Mouse (Mus musculus) intestine, embryonic 14.5 days (tissue): ENCODE results near the gene Cdca7l. TPM values are rescaled to one million over a fixed set of nuclear protein-coding genes. Genes with fewer than 3 reads are reported as not detected.
"Not testable (repeated sequence)": the region's sequence is repeated elsewhere in the genome, so short reads cannot be mapped to it uniquely, and the experiment has no call there.

ENCODE experiments used
- ATAC-seq: fragments of 200-750 bp; cut with Nextera tagmentation; replicated peaks from 2 replicates; pipeline ENCODE4 v1.8.0; 2017; ENCODE audit warnings: low read depth, moderate number of reproducible peaks, moderate TSS enrichment, moderate library complexity; ENCODE audit not compliant: low FRiP score, low TSS enrichment
- DNase-seq: peaks from one replicate; pipeline ENCODE4 v3.0.0-alpha.2; 2018; ENCODE audit warnings: low spot score
- H3K27ac ChIP-seq: fragments of 300-500 bp; sonication (generic); 2 replicates; pipeline ENCODE4 v1.5.1; 2014; ENCODE audit warnings: low read depth, mild to moderate bottlenecking, control low read depth
- H3K27me3 ChIP-seq: fragments of 300-500 bp; sonication (generic); replicated peaks from 2 replicates; pipeline ENCODE4 v1.6.1; 2014; ENCODE audit warnings: low read length, control low read depth; ENCODE audit not compliant: control insufficient read depth, insufficient read depth
- H3K36me3 ChIP-seq: fragments of 300-500 bp; sonication (generic); 2 replicates; pipeline ENCODE4 v1.6.1; 2014; ENCODE audit warnings: low read length, control low read depth; ENCODE audit not compliant: control insufficient read depth, insufficient read depth
- H3K4me1 ChIP-seq: fragments of 300-500 bp; sonication (generic); replicated peaks from 2 replicates; pipeline ENCODE4 v1.6.1; 2014; ENCODE audit warnings: low read length, control low read depth, mixed read lengths; ENCODE audit not compliant: control insufficient read depth, insufficient read depth
- H3K4me2 ChIP-seq: fragments of 300-500 bp; sonication (generic); 2 replicates; pipeline ENCODE4 v1.6.1; 2014; ENCODE audit warnings: low read length
- H3K4me3 ChIP-seq: fragments of 300-500 bp; sonication (generic); 2 replicates; pipeline ENCODE4 v1.5.1; 2014; ENCODE audit warnings: low read depth, low read length, control low read depth, mixed read lengths
- H3K9ac ChIP-seq: fragments of 300-500 bp; sonication (generic); 2 replicates; pipeline ENCODE4 v1.6.1; 2014; ENCODE audit warnings: mild to moderate bottlenecking, low read length
- H3K9me3 ChIP-seq: fragments of 300-500 bp; sonication (generic); 2 replicates; pipeline ENCODE4 v1.6.1; 2016; ENCODE audit warnings: low read length, control low read depth; ENCODE audit not compliant: control insufficient read depth
- WGBS: fragments of 180-500 bp; shearing (Covaris S2); extraction: QIAGEN DNeasy Blood & Tissue Kit; methylation state at CpG from one replicate; pipeline ENCODE4 v1.1.7; 2014; 5-methylcytosine and 5-hydroxymethylcytosine counted together
- polyA plus RNA-seq: library from polyadenylated mRNA; unstranded; fragments of >200 nt; fragmentation: Nextera tagmentation; extraction: Ambion mirVana; gene quantifications from 2 replicates; pipeline ENCODE4 v1.2.1, GENCODE M21; 2014

Gene Cdca7l
- 55.7 and 59.0 TPM in 2 replicates for polyA plus RNA-seq

GRCm38 (mm10) chr12:117803989-117804388, at the start of gene Cdca7l:
Cdca7l (plus strand) TSS chr12:117804289.
- not testable (repeated sequence) for H3K9ac ChIP-seq
- WGBS: no CpG with 5 or more reads among the region's 6 CpGs

DNA sequence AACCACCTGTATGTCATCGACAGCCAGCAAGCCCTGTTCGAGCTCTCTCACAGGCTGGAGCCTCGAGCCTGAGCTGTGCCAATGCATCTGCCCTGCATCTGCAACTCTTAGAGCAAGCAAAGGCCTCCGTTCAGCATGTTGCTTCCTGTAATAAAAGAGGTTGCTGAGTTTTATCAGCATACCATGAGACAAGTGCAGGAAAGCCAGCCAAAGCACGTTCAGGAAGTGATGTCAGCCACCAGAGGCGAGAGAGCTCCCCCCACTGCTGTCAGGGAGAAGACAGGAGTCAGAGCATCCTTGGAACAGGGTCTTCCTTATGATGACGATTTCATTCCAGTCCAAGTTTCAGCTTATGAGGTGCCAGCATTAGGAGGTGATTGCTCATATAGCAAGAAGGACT, 48.1 kb upstream of the Cdca7l start:
- Histone ChIP-seq H3K4me1 (peaks cover 9% of the 10 kb centered on the region; the same call in 1 of the 2 replicates), H3K4me2 (no peak overlapping the region), H3K27me3 (no peaks in the 10 kb centered on the region), H3K27ac (no peak overlapping the region), H3K9ac (no peak overlapping the region), H3K9me3 (no peaks in the 10 kb centered on the region), H3K36me3 (no peaks in the 10 kb centered on the region), H3K4me3 (no peak overlapping the region)
- 48% methylated on average over 7 of the region's 7 CpGs for WGBS
- ATAC-seq: no peak
- no peak for DNase-seq

More at GRCm38 (mm10) chr12:117803989-117804388, at the start of gene Cdca7l:
- not testable (repeated sequence) for ATAC-seq, H3K4me2 ChIP-seq, H3K27me3 ChIP-seq, H3K9me3 ChIP-seq, H3K36me3 ChIP-seq, DNase-seq, H3K4me1 ChIP-seq, H3K4me3 ChIP-seq, H3K27ac ChIP-seq

- Histone ChIP-seq H3K27me3 (no peaks in the 10 kb centered on the region), H3K9ac (no peak overlapping the region), H3K4me2 (no peak overlapping the region), H3K27ac (no peak overlapping the region), H3K36me3 (no peaks in the 10 kb centered on the region), H3K9me3 (no peaks in the 10 kb centered on the region), H3K4me3 (no peak overlapping the region), H3K4me1 (0 out of 2 replicates have a peak, but pooled peaks cover 5% of the 10 kb centered on the region)
- ATAC-seq: no peak
- DNase-seq: no peak
- WGBS: 78% methylated on average over 5 of the region's 5 CpGs
These were observed 43.7 kb upstream of the Cdca7l start for GRCm38 (mm10) chr12:117760373-117760772.

DNA sequence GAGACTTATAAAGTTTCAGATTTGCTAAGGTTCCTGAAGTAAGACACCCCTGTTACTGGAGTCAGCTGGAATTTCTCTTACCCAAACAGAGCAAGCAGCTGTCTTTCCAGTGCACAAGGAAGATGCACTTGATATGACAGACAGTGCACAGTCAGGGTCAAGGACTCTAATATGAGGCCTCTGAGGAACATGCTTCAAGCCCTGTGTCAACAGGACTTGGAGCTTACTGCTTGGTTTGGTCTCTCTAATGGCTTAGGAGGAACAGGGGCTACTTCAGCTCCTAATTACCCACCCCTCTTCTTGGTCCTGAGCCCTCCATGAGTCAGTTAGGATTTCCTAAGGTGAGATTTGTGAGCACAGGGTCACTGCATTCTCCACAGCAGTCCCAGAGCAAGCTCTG, 43.2 kb upstream of the Cdca7l start:
- 0 out of 2 replicates have a peak, but pooled peaks cover 2% of the 10 kb centered on the region for H3K4me1 ChIP-seq
- H3K4me3 ChIP-seq: no peak overlapping the region
- ATAC-seq (no peak), DNase-seq (no peak)
- H3K27ac ChIP-seq: no peak overlapping the region
- H3K9me3 ChIP-seq: no peaks in the 10 kb centered on the region
- no peaks in the 10 kb centered on the region for H3K27me3 ChIP-seq
- H3K4me2 ChIP-seq: no peak overlapping the region
- no peaks in the 10 kb centered on the region for H3K36me3 ChIP-seq
- no peak overlapping the region for H3K9ac ChIP-seq

GRCm38 (mm10) chr12:117761698-117762097, 42.4 kb upstream of the Cdca7l start:
- H3K36me3 ChIP-seq: no peaks in the 10 kb centered on the region
- H3K27ac ChIP-seq: no peak overlapping the region
- WGBS: 34% methylated on average over 1 of the region's 1 CpGs
- no peaks in the 10 kb centered on the region for H3K27me3 ChIP-seq
- H3K9ac ChIP-seq: no peak overlapping the region
- ATAC-seq: no peak
- no peaks in the 10 kb centered on the region for H3K9me3 ChIP-seq
- no peaks in the 10 kb centered on the region for H3K4me1 ChIP-seq
- no peak overlapping the region for H3K4me3 ChIP-seq
- DNase-seq: no peak
- H3K4me2 ChIP-seq: no peak overlapping the region

DNA sequence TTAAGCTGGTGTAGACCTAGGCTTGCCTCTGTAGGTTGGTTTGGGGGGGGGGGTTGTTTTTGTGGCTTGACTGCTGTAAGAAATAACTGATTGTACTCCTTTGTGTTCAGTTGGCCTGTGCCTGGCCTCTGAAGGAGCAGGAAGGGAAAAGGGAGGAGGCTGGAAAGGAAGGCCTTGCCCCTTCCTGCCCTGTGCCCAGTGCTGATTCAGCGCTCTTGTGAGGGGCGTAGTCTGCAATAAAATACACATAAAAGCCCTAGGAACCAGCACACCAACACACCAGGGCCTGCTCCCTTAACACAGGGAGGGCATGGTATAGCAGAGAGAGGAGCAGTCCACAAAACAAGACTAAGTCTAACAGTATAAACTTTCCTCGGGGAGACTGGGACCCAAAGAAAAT, 40.8 kb upstream of the Cdca7l start:
- WGBS: 61% methylated on average over 3 of the region's 3 CpGs

DNA sequence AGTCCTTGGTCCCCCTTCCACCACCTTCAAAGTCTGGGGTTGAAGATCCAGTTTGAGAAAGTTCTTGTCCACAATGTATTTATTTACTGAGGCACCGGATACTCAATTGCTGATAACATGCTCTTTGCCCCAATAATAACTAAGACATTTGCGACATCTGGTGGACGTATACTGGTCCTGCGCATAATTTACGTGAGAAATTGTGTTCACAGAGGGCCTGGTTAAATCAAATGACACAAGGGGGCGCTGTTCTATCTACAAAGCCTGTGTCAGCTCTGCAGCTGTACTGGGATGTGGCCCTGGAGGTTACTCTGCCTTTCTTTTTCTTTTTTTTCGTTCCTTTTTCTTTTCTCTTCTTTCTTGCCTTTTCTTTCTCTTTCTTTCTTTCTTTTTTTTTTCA, 39.2 kb upstream of the Cdca7l start:
- H3K27ac ChIP-seq: no peak overlapping the region
- 0 out of 2 replicates have a peak, but pooled peaks have one; percentile 25 for ATAC-seq
- no peaks in the 10 kb centered on the region for H3K4me1 ChIP-seq
- H3K9me3 ChIP-seq: no peaks in the 10 kb centered on the region
- H3K4me3 ChIP-seq: no peak overlapping the region
- H3K9ac ChIP-seq: no peak overlapping the region
- H3K36me3 ChIP-seq: no peaks in the 10 kb centered on the region
- H3K27me3 ChIP-seq: no peaks in the 10 kb centered on the region
- no peak overlapping the region for H3K4me2 ChIP-seq
- 9% methylated on average over 7 of the region's 7 CpGs for WGBS
- DNase-seq: peak; percentile 79

More for the DNA sequence above, 40.8 kb upstream of the Cdca7l start:
- no peak overlapping the region for H3K9ac ChIP-seq
- DNase-seq (no peak), ATAC-seq (no peak)
- no peaks in the 10 kb centered on the region for H3K27me3 ChIP-seq
- H3K4me2 ChIP-seq: no peak overlapping the region
- H3K9me3 ChIP-seq: no peaks in the 10 kb centered on the region
- no peaks in the 10 kb centered on the region for H3K4me1 ChIP-seq
- no peak overlapping the region for H3K4me3 ChIP-seq
- H3K36me3 ChIP-seq: no peaks in the 10 kb centered on the region
- H3K27ac ChIP-seq: no peak overlapping the region

DNA sequence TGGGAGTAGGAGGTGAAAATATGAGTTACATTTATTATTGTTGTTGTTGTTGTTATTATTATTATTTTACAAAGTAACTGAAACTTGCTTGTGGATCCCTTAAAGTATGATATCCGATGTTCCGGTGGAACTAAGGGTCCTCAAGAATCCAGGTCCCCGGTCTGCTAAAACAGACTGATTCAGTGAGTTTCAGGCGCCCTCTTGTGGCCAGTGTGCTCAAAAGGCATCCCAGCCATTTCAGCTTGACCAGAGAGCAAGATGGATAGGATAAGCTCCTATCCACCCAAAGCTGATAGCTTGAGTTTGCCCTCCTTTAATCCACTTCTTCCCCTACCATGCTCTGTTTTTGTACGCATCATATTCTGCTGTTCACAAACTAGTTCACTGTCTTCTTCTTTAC, 35.0 kb upstream of the Cdca7l start:
- Histone ChIP-seq H3K4me2 (no peak overlapping the region), H3K36me3 (no peaks in the 10 kb centered on the region), H3K4me1 (no peaks in the 10 kb centered on the region), H3K27me3 (no peaks in the 10 kb centered on the region), H3K9me3 (no peaks in the 10 kb centered on the region), H3K4me3 (no peak overlapping the region), H3K27ac (no peak overlapping the region), H3K9ac (no peak overlapping the region)
- 4% methylated on average over 5 of the region's 5 CpGs for WGBS
- ATAC-seq: peak; percentile 24; the same call in 1 of the 2 replicates
- DNase-seq: peak; percentile 86

- no peak for DNase-seq
- Histone ChIP-seq H3K27me3 (no peaks in the 10 kb centered on the region), H3K36me3 (no peaks in the 10 kb centered on the region), H3K4me2 (no peak overlapping the region), H3K9me3 (no peaks in the 10 kb centered on the region), H3K9ac (no peak overlapping the region), H3K27ac (no peak overlapping the region), H3K4me1 (no peaks in the 10 kb centered on the region), H3K4me3 (no peak overlapping the region)
- WGBS: 45% methylated on average over 2 of the region's 2 CpGs
- ATAC-seq: no peak
These were observed 33.9 kb upstream of the Cdca7l start for GRCm38 (mm10) chr12:117770211-117770610.
